Mouse (Mus musculus) embryonic facial prominence, embryonic 10.5 days (tissue): ENCODE results near the gene Fn1. TPM values are rescaled to one million over a fixed set of nuclear protein-coding genes. Genes with fewer than 3 reads are reported as not detected.

Source experiments
- DNase-seq: peaks from one replicate; pipeline ENCODE4 v3.0.0-alpha.2; 2017; ENCODE audit warnings: low spot score
- H3K27ac ChIP-seq: fragments of 300-500 bp; sonication (generic); replicated peaks from 2 replicates; pipeline ENCODE4 v1.5.1; 2016; ENCODE audit warnings: mild to moderate bottlenecking
- H3K27me3 ChIP-seq: fragments of 300-500 bp; sonication (generic); replicated peaks from 2 replicates; pipeline ENCODE4 v1.6.1; 2016; ENCODE audit warnings: low read depth, mild to moderate bottlenecking; ENCODE audit not compliant: poor library complexity, severe bottlenecking
- H3K36me3 ChIP-seq: fragments of 300-500 bp; sonication (generic); replicated peaks from 2 replicates; pipeline ENCODE4 v1.6.1; 2016; ENCODE audit warnings: mild to moderate bottlenecking, moderate library complexity
- H3K4me1 ChIP-seq: fragments of 300-500 bp; sonication (generic); 2 replicates; pipeline ENCODE4 v1.6.1; 2016
- H3K4me3 ChIP-seq: fragments of 300-500 bp; sonication (generic); 2 replicates; pipeline ENCODE4 v1.5.1; 2016; ENCODE audit warnings: mild to moderate bottlenecking, moderate library complexity
- H3K9me3 ChIP-seq: fragments of 300-500 bp; sonication (generic); 2 replicates; pipeline ENCODE4 v1.6.1; 2016; ENCODE audit warnings: mild to moderate bottlenecking
- WGBS: fragments of 180-500 bp; shearing (Covaris S2); methylation state at CpG from one replicate; pipeline ENCODE4 v1.1.7; 2016; 5-methylcytosine and 5-hydroxymethylcytosine counted together
- polyA plus RNA-seq: library from polyadenylated mRNA; unstranded; fragments of >200 nt; fragmentation: Nextera tagmentation; extraction: Ambion mirVana; gene quantifications from 2 replicates; pipeline ENCODE4 v1.2.1, GENCODE M21; 2016

Gene Fn1
- polyA plus RNA-seq, 1 experiment from 2014 or later, result 130 TPM

DNA sequence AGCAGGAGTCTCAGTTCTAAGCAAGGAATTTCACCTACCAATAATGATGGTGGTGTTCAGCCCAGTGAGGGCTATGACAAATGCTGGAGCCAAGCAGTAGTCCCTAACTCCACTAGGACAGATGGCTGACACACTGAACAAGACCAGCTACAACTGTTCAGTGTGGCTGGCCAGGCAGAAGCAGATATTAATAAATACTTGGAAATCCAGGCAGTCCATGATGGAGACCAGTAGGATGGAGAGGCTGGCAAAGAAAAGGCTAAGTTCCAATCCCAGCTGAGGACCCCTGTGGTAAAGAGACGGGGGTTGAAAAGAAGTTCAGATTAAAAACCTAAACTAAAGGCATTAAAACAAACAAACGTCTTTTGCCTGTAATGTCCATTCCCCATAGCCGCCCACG, 113.4 kb downstream of the Fn1 start:
- Histone ChIP-seq H3K4me1 (no peaks in the 10 kb centered on the region), H3K36me3 (no peaks in the 10 kb centered on the region), H3K27ac (no peak overlapping the region), H3K4me3 (no peak overlapping the region), H3K27me3 (no peaks in the 10 kb centered on the region), H3K9me3 (no peaks in the 10 kb centered on the region)
- WGBS, result 83% methylated on average over 4 of the region's 4 CpGs
- DNase-seq, result no peak

Other genes with a start within 250 kb of the Fn1 start
- gene Abca12, start 238.3 kb downstream of the Fn1 start, polyA plus RNA-seq, result 0.03 TPM in 1 of 2 replicates, not detected in the other
- 77.2 and 78.4 TPM in 2 replicates for gene Atic, start 96.0 kb downstream of the Fn1 start, polyA plus RNA-seq